ENCODE assay signal across 8 mouse cellular contexts in genomic region chr11:102445891-102446361, GRCm38 (mm10). TPM values are rescaled to one million over a fixed set of nuclear protein-coding genes. Genes with fewer than 3 reads are reported as not detected.
A peak's percentile ranks its signal among the peaks of the same experiment; 100 is the strongest.
DNase-seq lines count a peak whose midpoint lies in the region; ATAC-seq and TF ChIP-seq lines count a peak whose summit lies in the region.

No protein-coding gene starts in this region.

- no peak for TF ChIP-seq POLR2A in cortical plate, adult 2 months (IDR thresholded peaks at IDR 0.05; ENCODE audit: extremely low read depth, insufficient read depth, low read length)

- H3K9me3 ChIP-seq in heart, embryonic 16.5 days (replicated peaks; ENCODE audit: control insufficient read depth, low read length) = no peaks in the 10 kb centered on the region
- H3K9me3 ChIP-seq in limb, embryonic 13.5 days = no peaks in the 10 kb centered on the region
- no peaks in the 10 kb centered on the region for H3K9me3 ChIP-seq in stomach, embryonic 16.5 days (replicated peaks; ENCODE audit: control insufficient read depth, low read length)

- WGBS in heart, embryonic 16.5 days = 5% methylated on average over 7 of the region's 7 CpGs
- 12% methylated on average over 7 of the region's 7 CpGs for WGBS in limb, embryonic 13.5 days
- WGBS in stomach, embryonic 16.5 days = 15% methylated on average over 7 of the region's 7 CpGs

- peak overlapping the region; percentile 96 for H3K9ac ChIP-seq in heart, embryonic 16.5 days (ENCODE audit: low read length)
- H3K9ac ChIP-seq in limb, embryonic 13.5 days = peak overlapping the region; percentile 97
- H3K9ac ChIP-seq in stomach, embryonic 16.5 days (ENCODE audit: low read length) = peak overlapping the region; percentile 96

- 0 out of 2 replicates have a peak overlapping the region, but pooled peaks have one; percentile 20 for H3K27ac ChIP-seq in cortical plate, adult 2 months (ENCODE audit: insufficient read depth, low read length)
- H3K27ac ChIP-seq in heart, embryonic 16.5 days (ENCODE audit: low read length) = peak overlapping the region; percentile 89
- H3K27ac ChIP-seq in limb, embryonic 13.5 days = peak overlapping the region; percentile 94
- peak overlapping the region; percentile 96 for H3K27ac ChIP-seq in stomach, embryonic 16.5 days (ENCODE audit: low read length)

- peak overlapping the region; percentile 80 for H3K4me3 ChIP-seq in cortical plate, adult 2 months (ENCODE audit: insufficient read depth, low read length)
- H3K4me3 ChIP-seq in heart, embryonic 16.5 days (ENCODE audit: low read length) = peak overlapping the region; percentile 93
- peak overlapping the region; percentile 93 for H3K4me3 ChIP-seq in limb, embryonic 13.5 days
- peak overlapping the region; percentile 87 for H3K4me3 ChIP-seq in stomach, embryonic 16.5 days (replicated peaks; ENCODE audit: low read length)

- no peak for TF ChIP-seq CTCF in cortical plate, adult 2 months (IDR thresholded peaks at IDR 0.05; ENCODE audit: extremely low read depth, insufficient read depth, low read length)

- peaks cover 6% of the 10 kb centered on the region for H3K4me1 ChIP-seq in cortical plate, adult 2 months (ENCODE audit: control insufficient read depth, insufficient read depth, low read length)
- H3K4me1 ChIP-seq in heart, embryonic 16.5 days (ENCODE audit: control insufficient read depth, insufficient read depth, low read length) = peaks cover 44% of the 10 kb centered on the region
- peaks cover 43% of the 10 kb centered on the region for H3K4me1 ChIP-seq in limb, embryonic 13.5 days
- H3K4me1 ChIP-seq in stomach, embryonic 16.5 days (ENCODE audit: control insufficient read depth, insufficient read depth, low read length) = peaks cover 43% of the 10 kb centered on the region

- peak overlapping the region; percentile 91 for H3K4me2 ChIP-seq in heart, embryonic 16.5 days (ENCODE audit: low read depth, low read length)
- H3K4me2 ChIP-seq in limb, embryonic 13.5 days (replicated peaks) = peak overlapping the region; percentile 74
- peak overlapping the region; percentile 69 for H3K4me2 ChIP-seq in stomach, embryonic 16.5 days (ENCODE audit: low read depth, low read length)

- peaks cover 3% of the 10 kb centered on the region; the same call in 1 of the 2 replicates for H3K36me3 ChIP-seq in heart, embryonic 16.5 days (ENCODE audit: control insufficient read depth, insufficient read depth)
- H3K36me3 ChIP-seq in limb, embryonic 13.5 days = peaks cover 28% of the 10 kb centered on the region
- peaks cover 3% of the 10 kb centered on the region; the same call in 1 of the 2 replicates for H3K36me3 ChIP-seq in stomach, embryonic 16.5 days (ENCODE audit: control insufficient read depth, insufficient read depth, low read length)

- no peaks in the 10 kb centered on the region for H3K27me3 ChIP-seq in heart, embryonic 16.5 days (ENCODE audit: control insufficient read depth, insufficient read depth, low read length)
- H3K27me3 ChIP-seq in limb, embryonic 13.5 days = peaks cover 25% of the 10 kb centered on the region
- H3K27me3 ChIP-seq in stomach, embryonic 16.5 days (ENCODE audit: control insufficient read depth, insufficient read depth, low read length) = no peaks in the 10 kb centered on the region

- DNase-seq in lung, adult 18-20 months = peak; percentile 47 to 49
- no peak for DNase-seq in lung, postnatal 36 days
- no peak for DNase-seq in frontal cortex, postnatal 25 days (ENCODE audit: low spot score in 2 of 2)

- ATAC-seq in heart, embryonic 16.5 days (replicated peaks; ENCODE audit: extremely low read depth, insufficient read depth, low FRiP score) = peak; percentile 46
- 0 out of 2 replicates have a peak, but pooled peaks have one; percentile 5 for ATAC-seq in limb, embryonic 13.5 days (ENCODE audit: low FRiP score, low read depth)
- ATAC-seq in stomach, embryonic 16.5 days (ENCODE audit: insufficient read depth, low FRiP score) = peak; percentile 52; the same call in 1 of the 2 replicates
- no peak for ATAC-seq in megakaryocyte-erythroid progenitor cell, adult 5-6 weeks (replicated peaks; ENCODE audit: low FRiP score, low TSS enrichment, poor library complexity, severe bottlenecking)

RNA-seq across cellular contexts. Expression of gene Fam171a2, which starts 1.6 kb away (rescaled TPM):
- 77.9 and 78.3 TPM in 2 replicates for polyA plus RNA-seq in cortical plate, adult 2 months (2012; rRNA removed)
- polyA plus RNA-seq in heart, embryonic 16.5 days (2015; fragmentation: Nextera tagmentation; extraction: Ambion mirVana) = 3.0 and 3.9 TPM in 2 replicates
- polyA plus RNA-seq in limb, embryonic 13.5 days (2015; fragmentation: Nextera tagmentation; extraction: Ambion mirVana) = 4.4 and 4.8 TPM in 2 replicates
- 2.5 and 3.3 TPM in 2 replicates for polyA plus RNA-seq in stomach, embryonic 16.5 days (2015; fragmentation: Nextera tagmentation; extraction: Ambion mirVana)
- total RNA-seq in megakaryocyte-erythroid progenitor cell, adult 5-6 weeks (2014; fragmentation: Nextera tagmentation) = 0.82 TPM in 1 of 2 replicates, not detected in the other
- total RNA-seq in megakaryocyte-erythroid progenitor cell, adult 5-6 weeks (2017) = 0.28 TPM in 1 of 2 replicates, not detected in the other

RNA-seq across cellular contexts. Expression of gene Grn, which starts 15.8 kb away (rescaled TPM):
- polyA plus RNA-seq in cortical plate, adult 2 months (2012; rRNA removed) = 64.6 and 67.2 TPM in 2 replicates
- polyA plus RNA-seq in heart, embryonic 16.5 days (2015; fragmentation: Nextera tagmentation; extraction: Ambion mirVana) = 215 and 234 TPM in 2 replicates
- 141 and 149 TPM in 2 replicates for polyA plus RNA-seq in limb, embryonic 13.5 days (2015; fragmentation: Nextera tagmentation; extraction: Ambion mirVana)
- 187 and 207 TPM in 2 replicates for polyA plus RNA-seq in stomach, embryonic 16.5 days (2015; fragmentation: Nextera tagmentation; extraction: Ambion mirVana)
- 16.1 and 17.8 TPM in 2 replicates for total RNA-seq in megakaryocyte-erythroid progenitor cell, adult 5-6 weeks (2014; fragmentation: Nextera tagmentation)
- 5.4 and 14.2 TPM in 2 replicates for total RNA-seq in megakaryocyte-erythroid progenitor cell, adult 5-6 weeks (2017)

RNA-seq across cellular contexts. Expression of gene Itga2b, which starts 24.0 kb away (rescaled TPM):
- polyA plus RNA-seq in cortical plate, adult 2 months (2012; rRNA removed) = 4.1 and 4.9 TPM in 2 replicates
- polyA plus RNA-seq in heart, embryonic 16.5 days (2015; fragmentation: Nextera tagmentation; extraction: Ambion mirVana) = 6.5 and 6.6 TPM in 2 replicates
- 4.4 and 6.1 TPM in 2 replicates for polyA plus RNA-seq in limb, embryonic 13.5 days (2015; fragmentation: Nextera tagmentation; extraction: Ambion mirVana)
- polyA plus RNA-seq in stomach, embryonic 16.5 days (2015; fragmentation: Nextera tagmentation; extraction: Ambion mirVana) = 8.6 and 10.8 TPM in 2 replicates
- total RNA-seq in megakaryocyte-erythroid progenitor cell, adult 5-6 weeks (2014; fragmentation: Nextera tagmentation) = 27.7 and 30.8 TPM in 2 replicates
- total RNA-seq in megakaryocyte-erythroid progenitor cell, adult 5-6 weeks (2017) = 26.5 and 73.4 TPM in 2 replicates

RNA-seq across cellular contexts. Expression of gene Slc25a39, which starts 38.2 kb away (rescaled TPM):
- polyA plus RNA-seq in cortical plate, adult 2 months (2012; rRNA removed) = 85.9 and 88.4 TPM in 2 replicates
- 308 and 331 TPM in 2 replicates for polyA plus RNA-seq in heart, embryonic 16.5 days (2015; fragmentation: Nextera tagmentation; extraction: Ambion mirVana)
- 173 and 180 TPM in 2 replicates for polyA plus RNA-seq in limb, embryonic 13.5 days (2015; fragmentation: Nextera tagmentation; extraction: Ambion mirVana)
- polyA plus RNA-seq in stomach, embryonic 16.5 days (2015; fragmentation: Nextera tagmentation; extraction: Ambion mirVana) = 239 and 243 TPM in 2 replicates
- total RNA-seq in megakaryocyte-erythroid progenitor cell, adult 5-6 weeks (2014; fragmentation: Nextera tagmentation) = 115 and 148 TPM in 2 replicates
- total RNA-seq in megakaryocyte-erythroid progenitor cell, adult 5-6 weeks (2017) = 43.8 and 55.9 TPM in 2 replicates

RNA-seq across cellular contexts. Expression of gene Rundc3a, which starts 52.7 kb away (rescaled TPM):
- polyA plus RNA-seq in cortical plate, adult 2 months (2012; rRNA removed) = 511 and 558 TPM in 2 replicates
- polyA plus RNA-seq in heart, embryonic 16.5 days (2015; fragmentation: Nextera tagmentation; extraction: Ambion mirVana) = 0.72 and 1.3 TPM in 2 replicates
- polyA plus RNA-seq in limb, embryonic 13.5 days (2015; fragmentation: Nextera tagmentation; extraction: Ambion mirVana) = 1.3 and 1.4 TPM in 2 replicates
- 6.8 and 7.6 TPM in 2 replicates for polyA plus RNA-seq in stomach, embryonic 16.5 days (2015; fragmentation: Nextera tagmentation; extraction: Ambion mirVana)
- not detected in 2 replicates for total RNA-seq in megakaryocyte-erythroid progenitor cell, adult 5-6 weeks (2014; fragmentation: Nextera tagmentation)
- total RNA-seq in megakaryocyte-erythroid progenitor cell, adult 5-6 weeks (2017) = not detected in 2 replicates

Comparison
In these comparisons a context has a peak if more than half of its experiments do, and no peak if none do; other contexts are left out.
1. DNase-seq: peak in lung, adult 18-20 months (2 of 2); none in lung, postnatal 36 days (single experiment) and frontal cortex, postnatal 25 days (0 of 2).
2. H3K27ac ChIP-seq: peak in every context shown above with its lines; median percentile 96 in stomach, embryonic 16.5 days; 94 in limb, embryonic 13.5 days; 89 in heart, embryonic 16.5 days; 20 in cortical plate, adult 2 months.
3. RNA of gene Fam171a2, which starts 1.6 kb away (polyA plus RNA-seq): 77.9 to 78.3 TPM in cortical plate, adult 2 months; 4.4 to 4.8 TPM in limb, embryonic 13.5 days, 3.0 to 3.9 TPM in heart, embryonic 16.5 days and 2.5 to 3.3 TPM in stomach, embryonic 16.5 days; every median in the first group is over 10 times any median in the second.
4. Peak in every context shown above with its lines, with median percentiles within 50 percentile points of each other: H3K4me3 ChIP-seq, H3K4me2 ChIP-seq and H3K9ac ChIP-seq.